Mouse (Mus musculus) megakaryocyte-erythroid progenitor cell, adult 5-6 weeks (primary cell): ENCODE results near the gene Clic5. TPM values are rescaled to one million over a fixed set of nuclear protein-coding genes. Genes with fewer than 3 reads are reported as not detected.

Source experiments
- total RNA-seq, 2 experiments: library from RNA; stranded (forward) in 1 of 2; stranded (reverse) in 1 of 2; fragments of 200-1000, 215-1000 nt in 1 of 2; fragments of >200 nt in 1 of 2; fragmentation: Nextera tagmentation in 1 of 2; gene quantifications; 2 replicates each; pipeline ENCODE4 v1.2.3; 2014 to 2017

Gene Clic5
- total RNA-seq, 2 experiments from 2014 or later = 0.72 to 0.94 TPM

Other genes with a start within 250 kb of the Clic5 start
- 10.6 and 12.2 TPM in 2 replicates for gene Enpp5, start 109.8 kb upstream of the Clic5 start, total RNA-seq (2014; fragmentation: Nextera tagmentation)
- 30.4 and 30.9 TPM in 2 replicates for gene Enpp5, start 109.8 kb upstream of the Clic5 start, total RNA-seq (2017)
- gene Enpp4, start 82.8 kb upstream of the Clic5 start, total RNA-seq (2014; fragmentation: Nextera tagmentation) = 14.9 and 15.3 TPM in 2 replicates
- gene Enpp4, start 82.8 kb upstream of the Clic5 start, total RNA-seq (2017) = 23.2 and 24.9 TPM in 2 replicates